In genomic region chr5:61630398-61630797, GRCm38 (mm10) we compare ENCODE assay signal across 25 mouse cellular contexts.
DNase-seq lines count a peak whose midpoint lies in the region; ATAC-seq and TF ChIP-seq lines count a peak whose summit lies in the region.
"Had no signal": no experiment of that assay in that cellular context is flagged by ENCODE, and none has a peak within 500 bp of the region (broad histone marks: within the 10 kb centered on the region; RNA-seq: fewer than 3 reads in every experiment).

No protein-coding gene starts in this region.

- DNase-seq in hindbrain, postnatal 0 days (ENCODE audit: low spot score), result peak; percentile 2
- DNase-seq in brain, adult 2 months (ENCODE audit: low read depth, low spot score), result peak; percentile 12
- no peak for DNase-seq in embryo, embryonic 9.5 days (ENCODE audit: extremely low spot score)
- DNase-seq: adrenal gland, adult 8-10 months; adrenal gland, postnatal 14 days; adrenal gland, postnatal 36 days; B cell, adult 2 months; cerebellum, adult 11-12 months; cerebellum, adult 2 months; cerebellum, adult 9-10 months; cerebellum, postnatal 10 days; cerebellum, postnatal 25 days had no signal

- no peaks in the 10 kb centered on the region for H3K27me3 ChIP-seq in forebrain, embryonic 13.5 days
- no peaks in the 10 kb centered on the region for H3K27me3 ChIP-seq in forebrain, embryonic 16.5 days (replicated peaks; ENCODE audit: control insufficient read depth, insufficient read depth, low read length)
- H3K27me3 ChIP-seq in hindbrain, postnatal 0 days (ENCODE audit: insufficient read depth, low read length), result no peaks in the 10 kb centered on the region
- H3K27me3 ChIP-seq in hindbrain, embryonic 13.5 days, result no peaks in the 10 kb centered on the region
- H3K27me3 ChIP-seq: CH12.LX; embryonic facial prominence, embryonic 13.5 days; embryonic facial prominence, embryonic 15.5 days; forebrain, embryonic 12.5 days; Patski had no signal

- no peaks in the 10 kb centered on the region for H3K4me1 ChIP-seq in forebrain, embryonic 13.5 days
- H3K4me1 ChIP-seq in forebrain, embryonic 16.5 days (replicated peaks; ENCODE audit: control insufficient read depth, insufficient read depth, low read length), result no peaks in the 10 kb centered on the region
- H3K4me1 ChIP-seq in hindbrain, postnatal 0 days (ENCODE audit: insufficient read depth, low read length), result no peaks in the 10 kb centered on the region
- no peaks in the 10 kb centered on the region for H3K4me1 ChIP-seq in hindbrain, embryonic 13.5 days (replicated peaks)
- H3K4me1 ChIP-seq: embryonic facial prominence, embryonic 13.5 days; embryonic facial prominence, embryonic 15.5 days; forebrain, embryonic 10.5 days; forebrain, embryonic 12.5 days had no signal

- H3K36me3 ChIP-seq in forebrain, embryonic 13.5 days (ENCODE audit: poor library complexity, severe bottlenecking), result no peaks in the 10 kb centered on the region
- H3K36me3 ChIP-seq in forebrain, embryonic 16.5 days (ENCODE audit: control insufficient read depth, insufficient read depth), result no peaks in the 10 kb centered on the region
- no peaks in the 10 kb centered on the region for H3K36me3 ChIP-seq in hindbrain, postnatal 0 days (ENCODE audit: insufficient read depth, low read length)
- H3K36me3 ChIP-seq in hindbrain, embryonic 13.5 days, result no peaks in the 10 kb centered on the region
- H3K36me3 ChIP-seq: embryonic facial prominence, embryonic 13.5 days; embryonic facial prominence, embryonic 15.5 days; forebrain, embryonic 10.5 days; forebrain, embryonic 12.5 days; G1E had no signal

- 81% methylated on average over 1 of the region's 1 CpGs for WGBS in forebrain, embryonic 13.5 days
- WGBS in forebrain, embryonic 16.5 days, result 76% methylated on average over 1 of the region's 1 CpGs
- WGBS in hindbrain, postnatal 0 days, result 80% methylated on average over 1 of the region's 1 CpGs
- WGBS in hindbrain, embryonic 13.5 days, result 95% methylated on average over 1 of the region's 1 CpGs

- no peak for TF ChIP-seq CTCF in hindbrain, postnatal 0 days (IDR thresholded peaks at IDR 0.05; ENCODE audit: low read depth)

- H3K27ac ChIP-seq in forebrain, embryonic 13.5 days, result no peak overlapping the region
- H3K27ac ChIP-seq in forebrain, embryonic 16.5 days (ENCODE audit: low read length), result no peak overlapping the region
- H3K27ac ChIP-seq in hindbrain, postnatal 0 days, result no peak overlapping the region
- no peak overlapping the region for H3K27ac ChIP-seq in hindbrain, embryonic 13.5 days
- H3K27ac ChIP-seq: embryonic facial prominence, embryonic 13.5 days; embryonic facial prominence, embryonic 15.5 days; forebrain, embryonic 10.5 days; forebrain, embryonic 12.5 days had no signal

- H3K4me3 ChIP-seq in forebrain, embryonic 13.5 days, result no peak overlapping the region
- H3K4me3 ChIP-seq in forebrain, embryonic 16.5 days (replicated peaks; ENCODE audit: low read length), result no peak overlapping the region
- H3K4me3 ChIP-seq in hindbrain, postnatal 0 days (ENCODE audit: low read length), result no peak overlapping the region
- H3K4me3 ChIP-seq in hindbrain, embryonic 13.5 days, result no peak overlapping the region
- H3K4me3 ChIP-seq: embryonic facial prominence, embryonic 13.5 days; embryonic facial prominence, embryonic 15.5 days; erythroblast, embryonic 14.5 days; forebrain, embryonic 10.5 days; forebrain, embryonic 12.5 days had no signal

- no peak overlapping the region for H3K4me2 ChIP-seq in forebrain, embryonic 13.5 days
- H3K4me2 ChIP-seq in forebrain, embryonic 16.5 days (ENCODE audit: low read length), result no peak overlapping the region
- no peak overlapping the region for H3K4me2 ChIP-seq in hindbrain, postnatal 0 days (ENCODE audit: low read depth, low read length)
- no peak overlapping the region for H3K4me2 ChIP-seq in hindbrain, embryonic 13.5 days
- H3K4me2 ChIP-seq: embryonic facial prominence, embryonic 13.5 days; embryonic facial prominence, embryonic 15.5 days; forebrain, embryonic 12.5 days had no signal

- no peaks in the 10 kb centered on the region for H3K9me3 ChIP-seq in forebrain, embryonic 13.5 days (replicated peaks)
- H3K9me3 ChIP-seq in forebrain, embryonic 16.5 days (ENCODE audit: control insufficient read depth, low read length), result no peaks in the 10 kb centered on the region
- no peaks in the 10 kb centered on the region for H3K9me3 ChIP-seq in hindbrain, postnatal 0 days (ENCODE audit: low read length)
- no peaks in the 10 kb centered on the region for H3K9me3 ChIP-seq in hindbrain, embryonic 13.5 days
- H3K9me3 ChIP-seq: embryonic facial prominence, embryonic 13.5 days; embryonic facial prominence, embryonic 15.5 days; forebrain, embryonic 10.5 days; forebrain, embryonic 12.5 days had no signal

- no peak overlapping the region for H3K9ac ChIP-seq in forebrain, embryonic 13.5 days
- H3K9ac ChIP-seq in forebrain, embryonic 16.5 days (replicated peaks; ENCODE audit: low read depth, low read length), result no peak overlapping the region
- H3K9ac ChIP-seq in hindbrain, postnatal 0 days (replicated peaks; ENCODE audit: low read length), result no peak overlapping the region
- no peak overlapping the region for H3K9ac ChIP-seq in hindbrain, embryonic 13.5 days
- H3K9ac ChIP-seq: embryonic facial prominence, embryonic 13.5 days; embryonic facial prominence, embryonic 15.5 days; forebrain, embryonic 12.5 days had no signal

- 0 out of 2 replicates have a peak, but pooled peaks have one; percentile 33 for ATAC-seq in forebrain, embryonic 13.5 days
- no peak for ATAC-seq in forebrain, embryonic 16.5 days
- ATAC-seq in hindbrain, postnatal 0 days, result no peak
- no peak for ATAC-seq in hindbrain, embryonic 13.5 days (ENCODE audit: low FRiP score)
- ATAC-seq: activated CD4-positive, CD25-positive, alpha-beta regulatory T cell, adult 4 months; CD4-positive, CD25-positive, alpha-beta regulatory T cell, adult 4 months; Patski had no signal
